Mouse (Mus musculus): ENCODE data around the gene Mta1. TPM values are rescaled to one million over a fixed set of nuclear protein-coding genes. Genes with fewer than 3 reads are reported as not detected.

Mta1 gene
- polyA plus RNA-seq, 1 experiment from 2014 or later, result 21.5 TPM

DNA sequence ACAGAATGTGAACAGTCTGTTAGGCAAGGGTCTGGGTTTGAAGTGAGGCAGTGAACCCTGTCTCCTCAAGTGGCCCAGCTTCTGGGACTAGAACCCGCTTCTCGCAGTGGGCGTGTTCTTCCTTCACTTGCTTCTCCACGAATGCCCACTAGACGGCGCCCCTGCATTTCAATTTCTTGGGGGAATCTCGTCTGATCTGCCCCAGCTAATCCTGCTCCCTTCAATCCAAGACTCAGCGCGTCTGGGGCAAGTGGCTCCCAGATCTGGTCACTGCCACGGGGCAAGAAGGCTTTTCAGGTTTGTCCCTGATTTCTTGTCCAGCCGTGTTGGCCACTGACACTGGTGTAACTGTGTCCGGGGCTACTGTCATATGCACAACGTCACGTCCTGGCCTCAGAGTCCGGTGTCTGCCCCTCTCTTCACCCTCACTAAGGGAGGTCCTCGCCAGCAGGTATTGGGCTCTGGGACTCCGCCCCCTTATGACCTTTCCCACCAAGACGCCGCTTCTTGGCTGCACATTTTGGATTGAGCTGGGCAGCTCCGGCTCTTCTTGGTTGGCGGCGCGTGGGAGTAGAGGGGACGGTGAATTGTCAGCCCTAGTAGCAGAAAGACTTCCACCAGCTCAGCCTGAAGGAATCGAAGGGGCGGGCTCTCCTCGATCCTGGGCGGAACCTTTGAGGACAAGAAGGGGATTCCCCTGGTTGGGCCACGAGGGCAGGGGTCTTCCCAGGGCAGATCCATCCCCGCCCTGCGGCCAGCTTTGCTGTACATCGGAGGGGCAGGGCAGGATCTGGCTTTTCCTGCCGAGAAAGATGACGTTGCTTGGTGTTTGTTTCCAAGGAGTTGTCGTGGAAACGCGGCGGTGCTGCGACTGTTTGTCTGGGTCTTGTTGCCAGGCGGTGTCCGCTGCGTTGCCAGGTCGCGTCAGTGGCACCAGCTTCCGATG, 48.3 kb downstream of the Mta1 start, which contains the start of gene Crip1:
TSS of gene Crip1 (plus strand) at position 205 of the 946 bp plus-strand sequence.
- Histone ChIP-seq H3K36me3 (ENCODE audit: control insufficient read depth, insufficient read depth, low read length) (peaks cover 2% of the 10 kb centered on the region; the same call in 1 of the 2 replicates), H3K4me3 (ENCODE audit: low read depth, low read length) (no peak within 1 kb of the TSS), H3K9me3 (ENCODE audit: control insufficient read depth, low read length) (no peaks in the 10 kb centered on the region), H3K9ac (ENCODE audit: low read length) (peak within 1 kb of the TSS; percentile 33; the same call in 1 of the 2 replicates), H3K4me2 (ENCODE audit: low read depth) (peak within 1 kb of the TSS; percentile 33), H3K27me3 (ENCODE audit: control insufficient read depth, insufficient read depth, low read length) (peaks cover 10% of the 10 kb centered on the region; the same call in 1 of the 2 replicates), H3K27ac (ENCODE audit: low read depth, low read length) (no peak within 1 kb of the TSS), H3K4me1 (ENCODE audit: control insufficient read depth, insufficient read depth, low read length) (peaks cover 22% of the 10 kb centered on the region)
- DNase-seq (ENCODE audit: low spot score) (peak; percentile 85), ATAC-seq (ENCODE audit: insufficient read depth, low FRiP score, low TSS enrichment) (peak; percentile 21)
- whole genome bisulfite sequencing, result 10% methylated on average over 45 of the region's 45 CpGs

DNA sequence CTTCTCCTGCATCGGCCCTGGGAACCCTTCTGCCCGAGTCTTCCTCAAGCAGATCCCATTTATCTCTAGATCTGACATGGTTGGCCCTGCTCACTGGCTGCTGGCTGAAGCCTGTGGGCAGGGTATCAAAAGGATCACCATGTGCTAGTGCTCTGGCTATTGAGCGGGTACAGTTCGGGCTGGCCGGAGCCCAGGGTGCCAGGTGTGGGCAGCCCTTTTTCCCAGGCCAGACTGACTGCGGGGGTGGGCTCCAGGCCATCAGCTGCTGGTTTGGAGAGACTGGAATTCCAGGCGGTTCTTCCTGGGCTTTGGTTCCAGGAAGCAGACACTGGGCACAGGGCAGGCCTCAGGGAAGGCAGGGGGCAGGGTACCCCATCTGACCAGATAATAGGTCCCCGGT, 49.4 kb downstream of the Mta1 start:
- Histone ChIP-seq H3K4me3 (ENCODE audit: low read depth, low read length) (no peak overlapping the region), H3K9ac (ENCODE audit: low read length) (no peak overlapping the region), H3K4me2 (ENCODE audit: low read depth) (no peak overlapping the region), H3K4me1 (ENCODE audit: control insufficient read depth, insufficient read depth, low read length) (peaks cover 18% of the 10 kb centered on the region), H3K27ac (ENCODE audit: low read depth, low read length) (no peak overlapping the region), H3K27me3 (ENCODE audit: control insufficient read depth, insufficient read depth, low read length) (peaks cover 14% of the 10 kb centered on the region), H3K9me3 (ENCODE audit: control insufficient read depth, low read length) (no peaks in the 10 kb centered on the region), H3K36me3 (ENCODE audit: control insufficient read depth, insufficient read depth, low read length) (peaks cover 2% of the 10 kb centered on the region; the same call in 1 of the 2 replicates)
- ATAC-seq (ENCODE audit: insufficient read depth, low FRiP score, low TSS enrichment) (no peak), DNase-seq (ENCODE audit: low spot score) (no peak)
- 83% methylated on average over 8 of the region's 8 CpGs for WGBS

- H3K4me1 ChIP-seq (ENCODE audit: control insufficient read depth, insufficient read depth, low read length), result peaks cover 12% of the 10 kb centered on the region; the same call in 1 of the 2 replicates
- no peak overlapping the region for H3K9ac ChIP-seq (ENCODE audit: low read length)
- H3K9me3 ChIP-seq (ENCODE audit: control insufficient read depth, low read length), result no peaks in the 10 kb centered on the region
- WGBS, result 28% methylated on average over 16 of the region's 16 CpGs
- DNase-seq (ENCODE audit: low spot score) (no peak), ATAC-seq (ENCODE audit: insufficient read depth, low FRiP score, low TSS enrichment) (no peak)
- H3K4me3 ChIP-seq (ENCODE audit: low read depth, low read length), result no peak overlapping the region
- H3K27me3 ChIP-seq (ENCODE audit: control insufficient read depth, insufficient read depth, low read length), result peaks cover 17% of the 10 kb centered on the region
- H3K36me3 ChIP-seq (ENCODE audit: control insufficient read depth, insufficient read depth, low read length), result peaks cover 2% of the 10 kb centered on the region; the same call in 1 of the 2 replicates
- H3K27ac ChIP-seq (ENCODE audit: low read depth, low read length), result no peak overlapping the region
- H3K4me2 ChIP-seq (ENCODE audit: low read depth), result no peak overlapping the region
Observed at GRCm38 (mm10) chr12:113148381-113149035, 50.4 kb downstream of the Mta1 start.

DNA sequence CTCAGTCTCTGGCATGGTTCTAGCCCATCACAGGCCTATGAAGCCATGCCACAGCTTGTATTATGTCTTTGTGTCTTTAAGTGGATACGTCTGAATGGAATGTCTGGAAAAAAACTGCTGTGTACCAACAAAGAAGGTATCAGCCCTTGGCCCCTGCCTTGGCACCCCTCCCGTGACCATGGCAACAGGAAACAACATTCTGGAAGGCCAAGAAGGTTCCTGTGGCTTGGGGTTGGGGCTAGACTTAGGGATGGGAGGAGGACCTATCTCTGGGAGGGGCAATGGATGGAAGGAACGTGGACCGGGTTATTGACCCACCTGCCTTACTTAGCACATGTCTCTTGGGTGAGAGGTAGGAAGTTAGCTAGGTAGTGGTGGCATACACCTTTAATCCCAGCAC, 51.3 kb downstream of the Mta1 start:
- WGBS, result 73% methylated on average over 4 of the region's 4 CpGs
- Histone ChIP-seq H3K4me2 (ENCODE audit: low read depth) (no peak overlapping the region), H3K27me3 (ENCODE audit: control insufficient read depth, insufficient read depth, low read length) (peaks cover 17% of the 10 kb centered on the region), H3K9me3 (ENCODE audit: control insufficient read depth, low read length) (no peaks in the 10 kb centered on the region), H3K4me1 (ENCODE audit: control insufficient read depth, insufficient read depth, low read length) (peaks cover 12% of the 10 kb centered on the region; the same call in 1 of the 2 replicates), H3K27ac (ENCODE audit: low read depth, low read length) (no peak overlapping the region), H3K9ac (ENCODE audit: low read length) (no peak overlapping the region), H3K36me3 (ENCODE audit: control insufficient read depth, insufficient read depth, low read length) (peaks cover under 1% of the 10 kb centered on the region; the same call in 1 of the 2 replicates), H3K4me3 (ENCODE audit: low read depth, low read length) (no peak overlapping the region)
- DNase-seq (ENCODE audit: low spot score) (no peak), ATAC-seq (ENCODE audit: insufficient read depth, low FRiP score, low TSS enrichment) (no peak)

- Histone ChIP-seq H3K27ac (ENCODE audit: low read depth, low read length) (no peak overlapping the region), H3K9ac (ENCODE audit: low read length) (no peak overlapping the region), H3K27me3 (ENCODE audit: control insufficient read depth, insufficient read depth, low read length) (peaks cover 20% of the 10 kb centered on the region), H3K4me3 (ENCODE audit: low read depth, low read length) (no peak overlapping the region), H3K9me3 (ENCODE audit: control insufficient read depth, low read length) (no peaks in the 10 kb centered on the region), H3K36me3 (ENCODE audit: control insufficient read depth, insufficient read depth, low read length) (no peaks in the 10 kb centered on the region), H3K4me2 (ENCODE audit: low read depth) (no peak overlapping the region), H3K4me1 (ENCODE audit: control insufficient read depth, insufficient read depth, low read length) (peaks cover 12% of the 10 kb centered on the region; the same call in 1 of the 2 replicates)
- 77% methylated on average over 3 of the region's 3 CpGs for WGBS
- no peak for DNase-seq (ENCODE audit: low spot score)
- no peak for ATAC-seq (ENCODE audit: insufficient read depth, low FRiP score, low TSS enrichment)
Observed at GRCm38 (mm10) chr12:113149896-113150295, 51.8 kb downstream of the Mta1 start.

- Histone ChIP-seq H3K9ac (ENCODE audit: low read length) (no peak overlapping the region), H3K27me3 (ENCODE audit: control insufficient read depth, insufficient read depth, low read length) (peaks cover 20% of the 10 kb centered on the region), H3K27ac (ENCODE audit: low read depth, low read length) (no peak overlapping the region), H3K4me2 (ENCODE audit: low read depth) (no peak overlapping the region), H3K36me3 (ENCODE audit: control insufficient read depth, insufficient read depth, low read length) (no peaks in the 10 kb centered on the region), H3K4me1 (ENCODE audit: control insufficient read depth, insufficient read depth, low read length) (peaks cover 12% of the 10 kb centered on the region; the same call in 1 of the 2 replicates), H3K9me3 (ENCODE audit: control insufficient read depth, low read length) (no peaks in the 10 kb centered on the region), H3K4me3 (ENCODE audit: low read depth, low read length) (no peak overlapping the region)
- DNase-seq (ENCODE audit: low spot score) (no peak), ATAC-seq (ENCODE audit: insufficient read depth, low FRiP score, low TSS enrichment) (no peak)
- WGBS, result 89% methylated on average over 4 of the region's 4 CpGs
Observed at GRCm38 (mm10) chr12:113150591-113150990, 52.5 kb downstream of the Mta1 start.

- H3K9ac ChIP-seq (ENCODE audit: low read length), result no peak overlapping the region
- no peak overlapping the region; the same call in 1 of the 2 replicates for H3K4me2 ChIP-seq (ENCODE audit: low read depth)
- H3K4me1 ChIP-seq (ENCODE audit: control insufficient read depth, insufficient read depth, low read length), result peaks cover 12% of the 10 kb centered on the region; the same call in 1 of the 2 replicates
- DNase-seq (ENCODE audit: low spot score) (no peak), ATAC-seq (ENCODE audit: insufficient read depth, low FRiP score, low TSS enrichment) (no peak)
- no peaks in the 10 kb centered on the region for H3K9me3 ChIP-seq (ENCODE audit: control insufficient read depth, low read length)
- 82% methylated on average over 8 of the region's 8 CpGs for WGBS
- H3K36me3 ChIP-seq (ENCODE audit: control insufficient read depth, insufficient read depth, low read length), result no peaks in the 10 kb centered on the region
- no peak overlapping the region for H3K27ac ChIP-seq (ENCODE audit: low read depth, low read length)
- peaks cover 20% of the 10 kb centered on the region for H3K27me3 ChIP-seq (ENCODE audit: control insufficient read depth, insufficient read depth, low read length)
- H3K4me3 ChIP-seq (ENCODE audit: low read depth, low read length), result no peak overlapping the region
Observed at GRCm38 (mm10) chr12:113151046-113151445, 53.0 kb downstream of the Mta1 start.

GRCm38 (mm10) chr12:113151661-113152271, 53.7 kb downstream of the Mta1 start:
- peak; percentile 48 for DNase-seq (ENCODE audit: low spot score)
- Histone ChIP-seq H3K4me1 (ENCODE audit: control insufficient read depth, insufficient read depth, low read length) (peaks cover 12% of the 10 kb centered on the region), H3K9ac (ENCODE audit: low read length) (peak overlapping the region; percentile 45), H3K9me3 (ENCODE audit: control insufficient read depth, low read length) (no peaks in the 10 kb centered on the region), H3K27me3 (ENCODE audit: control insufficient read depth, insufficient read depth, low read length) (peaks cover 20% of the 10 kb centered on the region), H3K36me3 (ENCODE audit: control insufficient read depth, insufficient read depth, low read length) (no peaks in the 10 kb centered on the region), H3K4me2 (ENCODE audit: low read depth) (peak overlapping the region; percentile 72), H3K4me3 (ENCODE audit: low read depth, low read length) (peak overlapping the region; percentile 42), H3K27ac (ENCODE audit: low read depth, low read length) (no peak overlapping the region)
- 2% methylated on average over 34 of the region's 36 CpGs for WGBS
- no peak for ATAC-seq (ENCODE audit: insufficient read depth, low FRiP score, low TSS enrichment)
